Mouse (Mus musculus): Measurements from ENCODE around the gene Cfap221.

Cfap221 gene

DNA sequence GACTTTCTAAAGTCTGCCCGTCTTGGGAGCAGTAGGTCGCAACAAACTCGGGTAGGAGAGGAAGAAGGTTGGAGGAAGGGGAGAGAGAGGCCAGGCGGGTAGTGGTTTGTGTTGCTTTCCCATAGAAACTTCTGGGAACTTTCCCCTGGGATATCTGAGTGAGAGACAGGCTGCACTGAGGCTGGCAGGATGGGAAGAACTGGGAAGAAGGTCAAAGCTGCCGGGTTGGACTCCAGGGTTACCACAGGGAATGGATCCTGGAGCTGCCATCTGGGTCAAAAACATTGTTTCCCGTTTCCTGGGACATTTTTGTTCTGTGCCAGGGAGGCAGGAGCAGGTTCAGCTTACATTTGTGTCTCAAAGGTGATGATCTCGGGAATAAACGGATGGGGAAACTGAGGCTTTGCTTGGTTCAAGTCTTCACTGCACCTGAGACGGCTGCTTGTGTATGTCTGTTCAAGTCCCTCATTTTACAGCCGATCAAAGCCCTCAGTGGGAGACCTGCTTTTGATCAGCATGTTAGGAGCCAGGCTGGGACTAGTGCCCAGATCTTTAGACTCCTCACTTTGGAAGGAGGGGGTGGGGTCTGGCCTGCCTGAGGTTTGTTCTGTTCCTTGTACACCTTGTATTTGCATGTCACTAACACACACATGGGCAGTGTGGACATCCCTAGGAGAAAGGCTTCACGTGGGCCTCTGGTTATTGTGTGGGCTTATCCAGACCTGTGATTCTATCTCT, 11.0 kb upstream of the Cfap221 start:
- no peak for DNase-seq (ENCODE audit: low read depth, low spot score)

DNA sequence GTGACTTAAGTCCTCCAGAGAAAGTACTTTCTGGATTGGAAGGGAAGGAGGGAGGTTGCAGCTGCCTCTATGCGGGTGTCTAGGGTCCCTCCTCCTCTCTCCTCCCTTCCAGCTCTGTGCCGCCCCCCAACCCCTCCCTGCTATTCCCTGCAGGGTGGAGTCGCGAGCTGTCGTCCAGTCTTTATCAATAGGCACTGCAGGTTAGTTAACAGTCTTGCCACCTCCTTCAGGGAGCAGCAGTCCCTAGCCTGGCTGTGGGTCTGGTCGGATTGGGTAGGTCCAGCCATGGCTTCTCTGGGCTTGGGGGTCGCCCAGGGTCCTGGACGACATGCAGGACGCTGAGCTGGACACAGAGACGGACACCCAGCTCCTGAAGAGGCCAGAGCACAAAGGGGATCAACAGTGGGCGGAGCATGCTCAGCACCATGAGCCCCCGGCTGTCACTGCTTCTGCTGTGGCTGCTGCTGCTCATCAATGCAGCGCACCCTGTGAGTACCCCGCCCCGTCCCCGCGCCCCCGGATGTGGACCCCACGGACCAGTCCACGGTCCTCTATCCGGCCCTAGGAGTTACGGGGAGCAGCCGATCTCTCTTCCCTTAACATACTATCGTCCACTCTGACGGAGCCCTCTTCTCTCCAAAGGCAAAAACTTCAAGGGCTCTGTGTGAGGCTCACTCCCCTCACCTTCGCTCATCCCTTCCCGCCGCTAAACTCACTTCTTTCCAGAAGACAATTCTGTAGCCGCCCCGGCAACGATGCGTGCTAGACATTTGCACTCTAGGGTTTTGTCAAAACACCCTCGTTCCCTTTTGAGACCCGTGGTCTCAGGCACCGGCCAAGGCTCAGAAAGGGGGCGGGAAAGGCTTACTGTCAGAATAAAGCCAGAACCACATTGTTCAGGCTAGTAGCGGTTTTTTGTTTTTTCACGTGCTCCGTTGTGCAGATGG, 10.1 kb upstream of the Cfap221 start, which contains the start of gene Sctr:
Sctr (plus strand) TSS at position 51 of the 947 bp plus-strand sequence.
- DNase-seq (ENCODE audit: low read depth, low spot score), result no peak

DNA sequence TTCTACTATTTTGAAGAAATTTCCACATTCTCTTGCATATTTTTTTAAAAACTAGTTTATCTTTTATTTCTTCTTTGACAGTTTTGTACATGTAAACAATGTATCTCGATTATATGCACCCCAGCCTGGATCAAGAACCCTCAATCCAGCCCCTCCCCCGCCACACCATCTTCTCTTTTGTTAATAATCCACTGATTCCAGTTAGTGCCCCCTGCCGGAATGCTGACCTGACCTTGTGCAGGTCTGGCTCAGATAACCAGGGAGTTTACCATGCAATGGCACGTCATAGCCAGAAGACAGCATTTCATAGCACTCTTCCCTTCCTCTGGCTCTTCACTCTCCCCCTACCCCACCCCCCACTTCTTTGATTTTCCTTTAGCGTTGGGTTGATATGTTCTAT, 610 bp upstream of the Cfap221 start:
- no peak for DNase-seq (ENCODE audit: low read depth, low spot score)

DNA sequence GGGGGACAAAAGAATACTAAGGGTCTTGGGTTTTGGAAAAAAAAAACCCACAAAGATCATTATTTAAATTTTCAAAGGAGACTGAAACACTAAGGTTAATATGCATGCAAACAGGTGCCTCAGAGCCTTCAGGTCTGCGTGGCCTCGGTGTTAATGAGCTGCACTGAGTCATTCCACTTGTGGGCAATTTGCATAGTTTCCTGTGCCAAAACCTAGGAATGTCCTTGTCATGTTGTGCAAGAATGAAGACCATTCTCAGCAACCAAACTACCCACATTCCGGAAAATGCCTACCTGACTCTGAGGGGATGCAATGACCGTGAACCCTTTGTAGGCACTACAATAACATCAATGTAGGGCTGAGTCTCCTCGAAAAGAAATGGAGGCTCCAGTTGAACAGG, 10.5 kb downstream of the Cfap221 start:
- no peak for DNase-seq (ENCODE audit: low read depth, low spot score)

DNA sequence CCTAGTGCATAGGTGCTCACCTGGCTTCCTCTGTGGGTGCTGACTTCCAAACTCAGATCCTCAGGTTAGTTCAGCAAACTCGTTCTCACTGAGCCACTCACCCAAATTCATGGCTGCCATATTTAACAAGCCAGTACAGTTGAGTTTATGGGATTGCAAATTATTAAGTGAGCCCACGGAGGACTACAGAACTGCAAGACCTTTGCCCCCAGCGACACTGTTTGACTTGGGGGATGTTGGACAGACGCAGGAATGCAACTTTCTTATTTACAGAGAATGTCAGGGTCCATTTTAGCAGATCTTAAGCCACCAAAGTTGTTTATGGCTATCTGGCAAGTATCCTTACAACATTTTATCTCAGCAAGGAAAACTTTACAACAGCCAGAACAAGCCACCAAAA, 21.9 kb downstream of the Cfap221 start:
- no peak for DNase-seq (ENCODE audit: low read depth, low spot score)

DNA sequence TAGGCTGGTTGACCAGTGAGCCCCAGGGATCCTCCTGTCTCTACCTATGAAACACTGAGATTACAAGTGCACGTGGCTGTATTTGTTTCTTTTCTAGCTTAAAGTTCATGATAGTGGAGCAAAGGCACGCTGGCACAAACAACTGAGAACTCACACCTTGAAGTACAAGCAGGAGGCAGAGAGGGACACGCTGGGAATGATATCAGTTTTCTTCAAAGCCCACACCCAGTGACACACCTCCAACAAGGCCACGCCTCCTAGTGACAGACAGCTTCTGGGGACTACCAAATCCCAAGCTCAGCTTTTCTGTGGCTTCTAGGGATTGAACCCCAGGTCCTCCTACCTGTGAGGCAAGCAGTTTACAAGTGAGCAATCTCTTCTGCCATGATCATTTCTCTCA, 23.9 kb downstream of the Cfap221 start:
- DNase-seq (ENCODE audit: low read depth, low spot score), result no peak

DNA sequence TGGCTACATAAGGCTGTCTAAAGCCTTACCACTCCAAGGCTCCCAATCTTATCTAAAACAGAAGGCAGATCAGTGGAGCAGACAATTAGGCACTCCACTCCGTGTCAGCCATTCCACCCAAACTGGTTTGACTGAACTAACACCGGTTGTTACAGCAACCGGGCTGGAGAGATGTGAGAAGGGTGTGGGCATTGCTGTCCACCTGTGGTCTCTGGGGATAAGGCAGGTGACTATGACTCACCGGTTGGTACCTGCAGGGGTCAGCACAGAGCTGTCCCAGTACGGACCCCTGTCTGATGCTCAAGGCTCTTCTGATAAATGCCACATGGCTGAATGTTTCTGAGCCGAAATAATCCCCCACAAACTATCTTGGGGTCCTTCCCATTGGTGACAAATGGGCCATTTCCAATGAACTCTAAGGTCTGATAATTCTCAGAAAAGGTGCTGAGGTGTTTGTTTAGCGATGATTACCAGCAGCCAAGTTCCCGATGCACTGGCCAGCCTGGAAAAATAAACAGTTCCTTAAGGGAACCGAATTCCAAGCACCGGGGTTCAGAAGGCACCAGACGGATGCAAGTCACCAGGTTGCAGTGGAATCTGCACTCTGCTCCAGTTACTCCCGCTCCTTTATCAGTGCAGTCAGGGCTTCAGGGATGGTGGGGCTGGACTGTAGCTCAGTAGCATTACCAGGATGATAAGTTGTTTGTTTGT, 31.1 kb downstream of the Cfap221 start:
- DNase-seq (ENCODE audit: low read depth, low spot score), result no peak

DNA sequence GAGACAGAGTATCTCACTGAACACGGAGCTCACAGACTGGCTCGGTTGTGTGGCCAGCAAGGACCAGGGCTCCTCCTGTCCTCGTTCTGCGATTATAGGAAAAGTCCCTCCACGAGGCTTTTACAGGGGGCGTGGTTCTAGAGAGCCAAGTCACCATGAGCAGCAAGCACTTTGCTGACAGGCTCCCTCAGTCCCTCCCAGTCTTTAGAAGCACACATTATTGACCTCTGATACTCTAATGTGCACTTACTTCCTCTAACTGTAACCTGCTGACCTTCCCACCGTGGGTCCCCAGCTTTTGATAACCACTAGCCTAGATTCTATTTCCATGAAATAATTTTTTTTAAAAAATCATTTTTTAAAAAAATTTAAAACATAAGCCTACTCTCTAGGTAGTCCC, 37.1 kb downstream of the Cfap221 start:
- no peak for DNase-seq (ENCODE audit: low read depth, low spot score)

DNA sequence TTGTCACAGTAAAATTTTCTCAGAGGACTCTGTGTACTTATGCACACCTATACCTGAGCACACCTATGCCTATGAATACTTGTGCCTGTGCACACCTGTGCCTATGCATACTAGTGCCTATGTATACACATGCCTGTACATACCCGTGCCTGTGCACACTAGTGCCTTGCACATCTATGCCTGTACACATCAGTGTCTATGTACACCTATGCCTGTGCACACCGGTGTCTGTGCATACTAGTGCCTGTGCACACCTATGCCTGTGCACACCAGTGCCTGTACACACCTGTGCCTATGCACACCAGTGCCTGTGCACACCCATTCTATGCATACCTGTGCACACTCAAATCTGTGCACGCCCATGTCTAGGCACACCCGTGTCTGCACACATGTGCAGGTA, 37.6 kb downstream of the Cfap221 start:
- no peak for DNase-seq (ENCODE audit: low read depth, low spot score)

DNA sequence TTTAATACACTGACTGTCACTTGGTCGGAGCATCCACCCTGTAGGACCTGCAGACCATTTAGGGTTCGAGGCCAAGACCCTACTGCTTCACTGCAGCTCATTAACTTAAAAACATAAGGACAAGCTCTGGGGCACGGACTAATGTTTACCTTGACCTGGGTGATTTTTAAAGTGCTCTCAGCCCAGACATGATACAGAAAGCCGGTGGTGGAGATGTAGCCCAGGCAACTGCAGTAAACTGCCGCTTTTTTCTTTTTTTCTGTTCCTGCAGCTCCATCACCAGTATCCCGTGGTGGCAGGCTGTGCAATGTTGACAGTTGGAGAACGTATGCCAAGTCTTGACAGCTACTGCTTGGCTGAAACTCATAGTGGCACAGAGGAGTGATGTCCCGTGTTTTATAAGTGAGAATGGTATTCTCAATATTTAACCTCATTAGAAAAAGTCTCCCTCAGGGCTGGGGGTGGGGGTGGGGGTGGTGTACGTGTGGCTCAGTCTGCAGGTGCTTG, 39.3 kb downstream of the Cfap221 start:
- DNase-seq (ENCODE audit: low read depth, low spot score), result peak; percentile 28

DNA sequence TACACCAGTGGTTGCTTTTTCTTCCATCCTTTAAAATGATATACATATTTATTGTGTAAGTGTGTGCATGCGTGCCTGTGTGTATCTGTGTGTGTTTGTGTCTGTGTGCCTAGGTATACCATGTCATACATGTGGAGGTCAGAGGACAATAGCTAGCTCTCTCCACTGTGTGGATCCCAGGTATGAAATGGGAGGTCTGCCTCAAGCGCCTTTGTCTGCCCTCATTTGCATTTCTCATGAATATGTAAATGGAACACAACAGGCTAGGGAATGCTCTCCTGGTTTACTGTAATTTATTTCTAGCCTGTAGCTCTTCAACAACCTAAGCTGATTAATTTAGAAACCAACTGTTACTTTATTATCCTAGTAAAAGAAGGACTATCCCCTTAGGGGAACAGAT, 42.4 kb downstream of the Cfap221 start:
- no peak for DNase-seq (ENCODE audit: low read depth, low spot score)

DNA sequence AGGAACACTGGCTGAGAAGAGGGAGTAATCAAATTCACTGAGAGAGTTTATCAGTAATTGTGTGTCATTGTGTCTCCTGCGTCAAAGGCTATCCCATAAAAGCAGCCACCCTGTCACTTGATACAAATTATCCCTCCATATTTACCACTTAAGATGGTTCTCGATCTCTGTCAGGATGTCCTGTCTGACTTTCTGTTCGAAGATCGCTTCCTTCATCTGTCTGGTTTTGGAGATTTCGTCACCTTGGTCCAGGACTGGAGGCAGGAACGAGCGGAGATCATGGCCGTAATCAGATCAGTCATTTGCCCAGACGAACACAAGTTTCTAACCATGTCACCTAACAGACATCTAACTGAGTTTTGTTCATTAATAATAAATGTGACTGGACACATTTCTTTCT, 43.6 kb downstream of the Cfap221 start:
- no peak for DNase-seq (ENCODE audit: low read depth, low spot score)

DNA sequence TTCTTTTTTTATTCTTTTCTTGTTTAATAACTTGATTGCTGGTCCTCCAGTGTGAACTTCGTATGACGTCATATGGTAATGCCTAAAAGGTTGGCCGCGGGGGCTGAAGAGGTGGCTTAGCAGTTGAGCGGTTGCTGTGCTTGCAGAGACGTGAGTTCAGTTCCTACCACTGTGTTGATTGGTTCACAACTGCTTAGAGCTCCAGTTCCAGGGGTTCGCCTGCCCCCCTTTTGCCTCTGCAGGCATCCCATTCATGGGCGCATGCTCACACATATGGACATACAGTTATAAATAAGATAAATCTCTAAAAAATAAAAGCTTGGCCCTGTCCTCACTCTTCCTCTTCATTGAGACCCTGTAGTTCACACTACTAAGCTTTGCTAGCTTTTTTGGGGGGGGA, 46.9 kb downstream of the Cfap221 start:
- no peak for DNase-seq (ENCODE audit: low read depth, low spot score)

DNA sequence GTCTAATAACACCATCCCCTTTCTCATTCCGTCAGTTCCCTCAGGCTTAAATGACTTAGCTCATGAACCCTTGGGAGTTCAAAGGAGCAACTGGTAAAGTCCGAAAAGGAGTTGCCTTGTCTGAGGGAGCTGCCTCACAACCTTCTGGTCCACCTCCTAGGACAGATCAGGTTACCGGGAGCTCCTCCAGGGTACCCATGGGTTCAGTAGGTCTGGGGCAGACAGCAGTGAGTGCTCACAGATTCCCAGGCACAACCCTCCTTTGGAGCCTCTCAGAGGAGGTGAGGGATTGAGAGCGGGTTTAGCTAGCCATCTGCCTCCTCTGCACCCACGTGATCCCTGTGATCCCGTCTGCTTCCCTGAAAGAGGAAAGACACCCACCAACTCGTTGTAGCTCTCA, 60.2 kb downstream of the Cfap221 start:
- no peak for DNase-seq (ENCODE audit: low read depth, low spot score)

DNA sequence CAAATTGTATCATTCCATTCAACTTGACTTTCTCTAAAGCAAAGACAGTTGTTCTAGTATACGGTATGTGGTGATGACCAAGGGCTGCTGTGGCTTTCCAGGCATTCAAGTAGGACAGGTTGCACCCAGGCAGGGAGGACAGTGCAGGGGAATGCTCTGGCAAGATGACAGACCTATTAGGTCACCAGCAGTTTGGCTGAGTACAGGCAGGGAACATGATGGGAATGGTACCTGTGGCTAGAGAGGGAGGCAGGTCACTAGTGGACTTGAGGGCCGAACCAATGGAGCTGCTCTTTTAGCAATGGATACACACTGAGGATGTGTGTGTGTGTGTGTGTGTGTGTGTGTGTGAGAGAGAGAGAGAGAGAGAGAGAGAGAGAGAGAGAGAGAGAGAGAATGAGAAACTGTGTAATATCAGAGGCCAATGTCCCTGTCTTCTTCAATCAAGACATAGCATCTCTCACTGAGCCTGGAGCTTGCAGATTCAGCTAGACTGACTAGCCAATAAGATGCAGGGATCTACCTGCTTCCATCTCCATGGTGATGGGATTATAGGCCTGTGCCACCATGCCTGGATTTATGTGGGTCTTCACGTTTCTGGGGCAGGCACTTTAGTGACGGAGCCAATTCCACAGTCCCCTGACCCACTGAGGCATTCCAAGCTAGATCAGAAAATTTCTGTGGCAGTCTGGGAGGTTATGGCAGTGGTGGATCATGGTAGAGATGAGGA, 65.4 kb downstream of the Cfap221 start:
- no peak for DNase-seq (ENCODE audit: low read depth, low spot score)

DNA sequence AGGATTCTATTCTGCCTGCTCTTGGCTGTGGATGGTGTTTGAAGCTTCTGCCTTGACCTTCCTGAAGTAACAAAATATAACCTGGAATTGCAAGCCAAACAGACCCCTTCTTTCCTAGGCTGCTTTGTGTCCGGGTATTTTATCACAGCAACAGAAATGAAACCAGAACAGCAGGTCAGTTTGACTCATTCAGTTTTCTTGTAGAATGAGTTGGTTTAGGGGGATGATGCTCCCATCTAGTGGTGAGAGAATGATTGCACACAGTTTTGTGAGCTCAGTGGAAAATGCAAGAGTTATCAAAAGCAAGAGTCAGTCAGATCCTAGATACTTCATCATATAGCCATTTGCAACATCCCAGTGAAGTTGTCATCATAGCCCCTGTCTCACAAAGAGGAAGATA, 67.3 kb downstream of the Cfap221 start:
- peak; percentile 37 for DNase-seq (ENCODE audit: low read depth, low spot score)

DNA sequence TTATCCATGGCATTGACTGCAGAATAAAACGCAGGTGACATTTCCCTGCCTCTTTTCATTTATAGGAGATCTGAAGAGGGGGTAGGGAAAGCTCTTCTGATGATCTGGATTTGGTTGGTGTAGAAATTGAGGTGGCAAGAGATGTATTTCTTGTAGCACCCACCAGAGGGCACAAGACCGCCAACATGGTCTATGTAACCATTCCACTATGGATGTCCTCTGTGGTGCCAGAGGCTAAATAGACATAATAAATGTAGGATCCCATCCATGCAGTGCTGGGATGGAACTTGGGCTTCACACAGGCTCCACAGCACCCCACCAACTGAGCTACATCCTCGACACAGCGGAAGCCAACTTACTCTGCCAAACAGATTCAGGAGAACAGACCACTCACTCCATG, 77.7 kb downstream of the Cfap221 start:
- no peak for DNase-seq (ENCODE audit: low read depth, low spot score)

DNA sequence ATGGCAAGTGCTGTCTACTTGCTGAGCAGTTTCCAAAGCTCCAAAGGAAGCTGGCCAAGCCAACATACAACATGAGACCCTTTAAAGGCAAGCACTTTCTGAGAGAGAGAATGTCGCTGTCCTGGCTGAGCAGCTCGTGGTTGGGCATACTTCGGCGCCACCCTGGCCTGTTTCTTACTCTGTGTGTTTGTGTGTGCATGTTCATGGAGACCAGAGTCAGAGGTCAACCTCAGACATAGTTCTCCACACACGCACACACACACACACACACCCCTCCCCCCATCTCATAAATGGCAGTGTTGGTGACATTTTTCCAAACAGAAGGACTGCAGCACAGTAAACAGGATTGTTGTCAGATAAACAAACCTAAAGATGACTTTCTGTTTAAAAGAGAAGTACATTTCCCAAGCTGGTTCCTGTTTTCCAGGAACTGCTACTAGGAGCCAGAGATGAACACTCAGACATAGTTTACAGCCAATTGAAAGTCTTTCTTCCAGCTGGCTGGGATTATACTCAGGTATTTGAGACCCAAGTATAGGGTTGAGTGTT, 80.1 kb downstream of the Cfap221 start:
- no peak for DNase-seq (ENCODE audit: low read depth, low spot score)

DNA sequence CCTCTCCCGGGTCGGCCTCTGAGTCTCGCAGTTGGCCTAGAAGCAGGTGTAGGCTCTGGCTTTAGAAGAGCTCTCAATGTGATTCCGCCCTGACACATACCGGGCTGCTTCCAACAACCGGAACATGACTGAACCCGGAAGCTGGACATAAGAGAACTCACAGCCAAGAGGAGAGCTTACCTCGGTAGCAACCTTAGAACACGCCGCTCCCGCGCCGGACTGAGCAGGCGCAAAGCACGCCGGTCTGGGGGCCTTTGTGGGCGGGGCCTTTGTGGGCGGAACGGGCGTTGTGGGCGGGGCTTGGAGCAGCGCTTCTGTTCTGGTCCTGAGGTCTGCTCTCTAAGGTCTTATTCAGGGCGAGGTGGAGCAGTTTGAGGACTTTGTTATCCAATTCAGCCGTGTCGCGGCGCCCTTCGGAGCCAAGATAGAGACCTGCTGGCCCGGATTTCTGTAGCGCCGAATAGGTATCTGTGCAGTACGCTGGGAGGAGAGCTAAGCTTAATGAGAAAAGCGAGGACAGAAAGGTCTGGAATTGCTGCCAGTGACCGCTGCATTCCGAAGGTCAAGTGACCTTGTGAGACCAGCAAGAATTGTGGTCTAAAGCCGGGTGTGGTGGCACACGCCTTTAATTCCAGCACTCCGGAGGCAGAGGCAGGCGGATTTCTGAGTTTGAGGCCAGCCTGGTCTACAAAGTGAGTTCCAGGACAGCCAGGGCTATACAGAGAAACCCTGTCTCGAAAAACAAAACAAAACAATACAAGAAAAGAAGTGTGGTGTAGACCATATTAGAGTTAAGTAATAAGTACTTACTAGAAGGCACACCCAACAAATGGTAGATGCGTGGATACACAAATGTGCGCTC, 83.8 kb downstream of the Cfap221 start, which contains the start of gene Tmem177:
Tmem177 (minus strand) TSS at position 256 of the 862 bp plus-strand sequence.
- no peak for DNase-seq (ENCODE audit: low read depth, low spot score)

DNA sequence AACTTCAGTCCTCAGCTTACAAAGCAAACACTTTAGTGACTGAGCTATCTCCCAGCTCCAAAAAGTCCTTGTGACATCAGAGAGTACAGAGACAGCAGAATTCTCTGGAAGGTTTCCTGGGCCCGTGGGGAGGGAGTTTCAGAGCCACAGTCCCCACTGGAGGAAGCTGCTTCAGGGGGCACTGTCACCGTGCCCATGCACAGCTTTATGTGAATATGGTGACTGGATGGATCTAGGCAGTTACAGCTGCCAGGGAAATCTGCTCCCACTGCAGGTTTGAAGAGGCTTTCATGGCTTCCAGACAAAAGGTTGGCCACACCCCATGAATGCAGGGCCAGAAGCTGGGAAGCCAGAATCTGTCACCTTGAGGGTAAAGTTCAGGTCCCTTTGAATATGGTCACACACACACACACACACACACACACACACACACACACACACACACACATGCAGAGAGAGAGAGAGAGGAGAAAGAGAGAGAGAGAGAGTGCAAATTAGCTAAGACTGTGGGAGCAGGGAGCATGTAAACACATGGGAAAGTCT, 89.8 kb downstream of the Cfap221 start:
- DNase-seq (ENCODE audit: low read depth, low spot score), result no peak

Data from brain, embryonic 18.5 days (tissue).